Mouse (Mus musculus): ENCODE measurements at regions not wholly inside any gene's neighbourhood (a gene's known extent, or its start where the extent isn't known, plus 50 kb on each side); places are given as distances from the start of the nearest gene placed in this dataset.

DNA sequence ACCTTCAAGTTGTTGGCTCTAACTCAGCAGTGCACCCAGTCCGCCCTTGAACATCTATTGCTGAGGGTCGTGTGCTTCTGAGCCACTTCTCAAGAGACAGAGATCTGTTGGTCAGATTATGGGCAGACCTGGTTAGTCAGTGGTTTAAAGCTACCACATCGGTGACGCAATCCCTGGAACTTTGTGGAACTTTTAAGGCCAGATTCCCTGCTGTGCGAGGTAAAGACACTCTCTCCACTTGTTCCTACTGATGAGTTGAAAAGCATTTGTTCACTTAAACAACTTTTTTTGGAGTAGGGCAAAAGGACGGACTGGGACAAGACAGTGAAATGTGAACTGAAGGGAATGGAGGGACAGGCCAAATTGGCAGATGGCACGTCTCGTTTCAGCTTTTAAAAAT is 61.9 kb upstream of the Dab2 start:
- TF ChIP-seq MXI1 (IDR thresholded peaks at IDR 0.05; ENCODE audit: low read depth, low read length) (no peak), CTCF (conservative IDR thresholded peaks at IDR 0.05 in 1 of 2, IDR thresholded peaks at IDR 0.05 in 1 of 2; ENCODE audit: low read depth in 2 of 2, low read length in 2 of 2) (no peak), POLR2A (IDR thresholded peaks at IDR 0.05; ENCODE audit: low read depth, low read length) (no peak), E2F4 (IDR thresholded peaks at IDR 0.05; ENCODE audit: insufficient replicate concordance, low read depth, low read length) (no peak), EP300 (IDR thresholded peaks at IDR 0.05; ENCODE audit: low read length) (no peak), RCOR1 (conservative IDR thresholded peaks at IDR 0.05; ENCODE audit: low read depth, low read length) (no peak), SIN3A (IDR thresholded peaks at IDR 0.05; ENCODE audit: low read length) (no peak), CHD2 (IDR thresholded peaks at IDR 0.05; ENCODE audit: low read length) (no peak), BHLHE40 (IDR thresholded peaks at IDR 0.05; ENCODE audit: low read depth, low read length) (no peak), ZC3H11A (IDR thresholded peaks at IDR 0.05; ENCODE audit: low read depth, low read length) (no peak), MAX (IDR thresholded peaks at IDR 0.05; ENCODE audit: low read length) (no peak), NRF1 (IDR thresholded peaks at IDR 0.05; ENCODE audit: low read depth, low read length) (no peak), POLR2AphosphoS2 (IDR thresholded peaks at IDR 0.05; ENCODE audit: low read depth, low read length) (no peak), TBP (conservative IDR thresholded peaks at IDR 0.05; ENCODE audit: low read depth, low read length) (no peak)
